Mouse (Mus musculus) kidney, adult 2 months (tissue): ENCODE results near the gene Abhd17b. TPM values are rescaled to one million over a fixed set of nuclear protein-coding genes. Genes with fewer than 3 reads are reported as not detected.
A peak's percentile ranks its signal among the peaks of the same experiment; 100 is the strongest.

ENCODE experiments used
- DNase-seq: peaks from one replicate; pipeline ENCODE4 v3.0.0; 2021
- H3K27ac ChIP-seq: fragments of 200-500 bp; 2 replicates; pipeline ENCODE4 v1.5.1; 2012; ENCODE audit warnings: low read depth, low read length, control low read depth, inconsistent platforms; ENCODE audit not compliant: insufficient read depth
- H3K27me3 ChIP-seq: fragments of 200-500 bp; replicated peaks from 2 replicates; pipeline ENCODE4 v1.6.1; 2012; ENCODE audit warnings: mild to moderate bottlenecking, moderate library complexity, low read length, inconsistent platforms; ENCODE audit not compliant: control insufficient read depth, insufficient read depth
- H3K36me3 ChIP-seq: fragments of 200-500 bp; 2 replicates; pipeline ENCODE4 v1.6.1; 2012; ENCODE audit warnings: mild to moderate bottlenecking, moderate library complexity, low read length, inconsistent platforms; ENCODE audit not compliant: control insufficient read depth, insufficient read depth
- H3K4me1 ChIP-seq: fragments of 200-500 bp; 2 replicates; pipeline ENCODE4 v1.6.1; 2011; ENCODE audit warnings: low read length; ENCODE audit not compliant: control insufficient read depth, insufficient read depth
- H3K4me3 ChIP-seq: fragments of 200-500 bp; 2 replicates; pipeline ENCODE4 v1.5.1; 2011; ENCODE audit warnings: mild to moderate bottlenecking, low read depth, low read length, control low read depth; ENCODE audit not compliant: insufficient read depth
- CTCF ChIP-seq: fragments of 200-500 bp; conservative IDR thresholded peaks from 2 replicates; pipeline ENCODE4 v1.5.1; 2011; ENCODE audit warnings: low read depth, mild to moderate bottlenecking, control low read depth, low read length, moderate library complexity, mixed read lengths; ENCODE audit not compliant: insufficient read depth, insufficient read length
- POLR2A ChIP-seq: fragments of 200-500 bp; IDR thresholded peaks from one replicate; pipeline ENCODE4 v1.6.1; 2011; ENCODE audit warnings: low read depth, low read length, control low read depth
- WGBS: fragments of 180-500 bp; shearing (Covaris S2); methylation state at CpG from one replicate; pipeline ENCODE4 v1.1.7; 2018; 5-methylcytosine and 5-hydroxymethylcytosine counted together
- polyA plus RNA-seq: library from polyadenylated mRNA; depleted of rRNA; stranded (reverse); fragments of >200 nt; gene quantifications from 2 replicates; pipeline ENCODE4 v1.2.3, GENCODE M21; 2012

Abhd17b gene
- polyA plus RNA-seq, 1 experiment = 11.1 TPM

DNA sequence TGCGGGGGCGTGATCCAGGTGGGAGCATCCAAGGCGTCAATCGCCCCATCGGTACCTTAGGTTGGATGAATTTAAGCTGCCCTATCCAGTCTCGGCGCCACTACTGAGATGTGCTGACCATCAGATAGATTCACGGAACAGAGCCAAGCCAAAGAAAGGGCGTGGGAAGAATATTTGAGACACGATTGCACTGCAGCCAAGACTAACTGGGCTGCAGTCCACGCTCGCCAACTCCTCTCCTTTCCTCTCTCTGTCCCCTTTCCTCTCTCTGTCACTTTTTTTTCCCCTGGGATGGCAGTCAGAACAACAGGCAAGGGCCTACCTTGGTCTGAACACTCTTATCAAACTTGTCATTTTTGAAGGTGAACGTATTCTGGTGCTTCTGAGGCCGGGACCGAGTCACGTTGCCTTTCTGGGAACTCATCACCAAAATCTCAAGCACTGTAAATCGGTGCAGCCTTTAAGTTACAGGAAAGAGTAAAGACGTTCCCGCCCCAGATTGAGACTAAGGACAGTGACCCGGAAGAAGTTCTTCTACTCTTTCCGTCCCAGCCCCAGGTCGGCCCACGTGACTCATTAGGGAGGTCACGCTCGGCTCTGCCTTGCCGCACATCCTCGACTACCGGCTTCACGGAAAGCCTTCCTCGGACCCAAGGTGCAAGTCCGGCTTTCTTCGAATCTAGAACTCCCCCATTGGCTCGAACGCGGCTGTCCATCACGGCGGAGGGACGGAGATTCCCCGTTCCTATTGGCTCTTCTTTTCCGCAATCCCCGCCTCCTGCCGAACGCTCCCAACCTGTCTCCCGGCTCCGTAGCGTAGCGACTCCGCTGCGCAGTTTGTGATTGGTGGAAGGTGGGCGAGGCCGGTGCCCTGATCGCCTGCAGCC, 457 bp upstream of the Abhd17b start, which contains the start of gene 1110059E24Rik:
Gene 1110059E24Rik, minus strand, starts transcription at position 692 of the 887 bp plus-strand sequence.
- Histone ChIP-seq H3K4me3 (peak within 1 kb of the TSS; percentile 67), H3K27me3 (no peaks in the 10 kb centered on the region), H3K36me3 (no peaks in the 10 kb centered on the region), H3K4me1 (peaks cover 5% of the 10 kb centered on the region; the same call in 1 of the 2 replicates), H3K27ac (peak within 1 kb of the TSS; percentile 94)
- TF ChIP-seq CTCF = no peak
- peak; percentile 35 for TF ChIP-seq POLR2A
- WGBS = 5% methylated on average over 52 of the region's 52 CpGs
- peak; percentile 99 for DNase-seq

DNA sequence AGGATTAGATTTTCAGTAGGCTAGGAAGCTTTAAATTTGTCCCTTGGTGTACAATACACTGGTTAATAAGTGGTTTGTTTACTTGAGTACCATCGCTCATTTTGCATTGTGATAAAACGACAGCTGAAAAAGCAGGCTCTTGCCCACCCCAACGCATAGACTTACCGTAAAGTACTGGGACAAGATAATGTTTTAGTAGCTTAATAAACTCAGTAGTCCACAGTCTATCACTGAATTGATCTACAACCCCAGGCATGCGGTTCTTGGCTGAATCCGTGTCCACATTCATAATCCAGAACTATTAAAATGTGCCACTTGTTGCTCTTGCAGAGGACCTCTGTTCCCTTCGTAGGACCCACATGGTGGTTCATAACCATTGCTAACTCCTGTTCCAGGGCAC, 1.8 kb downstream of the Abhd17b start:
- 27% methylated on average over 7 of the region's 7 CpGs for WGBS
- Histone ChIP-seq H3K4me3 (no peak overlapping the region; the same call in 1 of the 2 replicates), H3K36me3 (no peaks in the 10 kb centered on the region), H3K27ac (no peak overlapping the region), H3K4me1 (peaks cover 12% of the 10 kb centered on the region; the same call in 1 of the 2 replicates), H3K27me3 (no peaks in the 10 kb centered on the region)
- DNase-seq = no peak
- TF ChIP-seq CTCF (no peak), POLR2A (no peak)

DNA sequence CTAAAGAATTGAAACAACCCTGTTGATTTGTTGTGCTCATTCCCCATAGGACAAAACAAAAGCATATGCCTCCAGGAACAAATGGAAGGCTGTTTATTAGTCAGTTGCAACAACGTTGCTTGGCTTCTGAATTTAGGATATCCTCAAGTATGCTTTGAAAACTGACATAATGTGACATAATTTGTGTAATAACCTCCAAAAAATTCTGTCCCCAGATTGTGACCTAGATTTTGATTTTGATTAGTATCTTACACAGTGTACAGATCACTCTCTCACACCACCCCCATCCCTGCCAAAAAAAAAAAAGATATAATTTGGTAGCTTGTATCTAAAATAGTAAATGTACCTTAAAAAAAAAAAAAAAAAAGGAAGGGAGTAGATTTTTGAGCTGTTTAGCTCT, 7.7 kb downstream of the Abhd17b start:
- Histone ChIP-seq H3K36me3 (no peaks in the 10 kb centered on the region), H3K4me1 (peaks cover 23% of the 10 kb centered on the region), H3K27me3 (no peaks in the 10 kb centered on the region), H3K27ac (no peak overlapping the region), H3K4me3 (no peak overlapping the region)
- DNase-seq = no peak
- TF ChIP-seq POLR2A = no peak
- no peak for TF ChIP-seq CTCF
- 44% methylated on average over 1 of the region's 1 CpGs for WGBS

DNA sequence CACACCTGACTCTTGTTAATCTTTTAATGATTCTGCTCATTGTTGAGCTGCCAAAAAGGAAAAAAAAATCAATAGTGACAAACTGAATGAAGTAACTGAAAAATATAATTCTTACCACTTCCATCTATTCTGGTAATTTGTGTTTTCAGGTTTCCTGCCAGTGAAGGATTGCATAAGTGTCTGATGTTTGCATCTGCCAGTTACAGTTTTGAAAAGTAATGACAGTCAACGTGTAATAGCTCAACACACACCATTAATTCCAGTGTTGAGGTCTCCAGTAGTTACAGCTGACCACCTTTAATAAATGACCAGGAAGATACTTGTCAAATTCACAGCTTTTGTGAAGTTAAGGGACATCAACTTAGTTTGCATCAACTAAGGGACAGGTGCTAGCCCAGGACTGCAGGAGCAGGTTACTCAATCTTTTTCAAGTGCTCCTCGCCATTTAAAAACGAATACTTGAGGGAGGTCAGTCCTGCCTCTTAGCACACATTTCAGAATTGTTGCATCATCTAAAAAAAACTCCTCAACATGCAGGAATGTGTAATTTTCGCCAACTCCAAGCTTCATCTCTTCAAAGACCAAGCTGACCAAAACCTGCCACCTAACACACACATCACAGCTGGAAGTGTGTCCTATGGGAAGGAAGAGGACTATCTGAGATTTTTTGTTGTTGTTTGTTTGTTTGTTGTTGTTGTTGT, 10.9 kb downstream of the Abhd17b start:
- Histone ChIP-seq H3K36me3 (no peaks in the 10 kb centered on the region), H3K27me3 (no peaks in the 10 kb centered on the region), H3K4me1 (peaks cover 22% of the 10 kb centered on the region), H3K27ac (no peak overlapping the region), H3K4me3 (no peak overlapping the region)
- TF ChIP-seq POLR2A = no peak
- TF ChIP-seq CTCF = no peak
- WGBS = 32% methylated on average over 4 of the region's 4 CpGs
- DNase-seq = peak; percentile 21

- WGBS = 65% methylated on average over 4 of the region's 4 CpGs
- peak; percentile 16 for DNase-seq
- H3K36me3 ChIP-seq = no peaks in the 10 kb centered on the region
- H3K4me3 ChIP-seq = no peak overlapping the region
- H3K4me1 ChIP-seq = peaks cover 3% of the 10 kb centered on the region; the same call in 1 of the 2 replicates
- H3K27me3 ChIP-seq = no peaks in the 10 kb centered on the region
- TF ChIP-seq CTCF = no peak
- TF ChIP-seq POLR2A = no peak
- no peak overlapping the region for H3K27ac ChIP-seq
Measured at GRCm38 (mm10) chr19:21669650-21670049, 16.7 kb downstream of the Abhd17b start.

GRCm38 (mm10) chr19:21674354-21675096, 21.5 kb downstream of the Abhd17b start:
- no peaks in the 10 kb centered on the region for H3K27me3 ChIP-seq
- WGBS = 97% methylated on average over 17 of the region's 17 CpGs
- DNase-seq = no peak
- no peaks in the 10 kb centered on the region for H3K36me3 ChIP-seq
- TF ChIP-seq POLR2A = no peak
- TF ChIP-seq CTCF = no peak
- no peaks in the 10 kb centered on the region; the same call in 1 of the 2 replicates for H3K4me1 ChIP-seq
- H3K27ac ChIP-seq = no peak overlapping the region
- no peak overlapping the region for H3K4me3 ChIP-seq
